Mouse (Mus musculus) heart, embryonic 15.5 days (tissue): ENCODE results near the gene Ap1g2. TPM values are rescaled to one million over a fixed set of nuclear protein-coding genes. Genes with fewer than 3 reads are reported as not detected.

Experiments used
- ATAC-seq: fragments of 200-750 bp; cut with Nextera tagmentation; replicated peaks from 2 replicates; pipeline ENCODE4 v1.8.0; 2017; ENCODE audit warnings: low read depth, moderate TSS enrichment; ENCODE audit not compliant: insufficient number of reproducible peaks, insufficient read depth, low FRiP score
- H3K27ac ChIP-seq: fragments of 300-500 bp; sonication (generic); 2 replicates; pipeline ENCODE4 v1.5.1; 2015; ENCODE audit warnings: mild to moderate bottlenecking, inconsistent platforms
- H3K27me3 ChIP-seq: fragments of 300-500 bp; sonication (generic); 2 replicates; pipeline ENCODE4 v1.6.1; 2015; ENCODE audit warnings: inconsistent platforms
- H3K36me3 ChIP-seq: fragments of 300-500 bp; sonication (generic); 2 replicates; pipeline ENCODE4 v1.6.1; 2015; ENCODE audit warnings: mild to moderate bottlenecking, inconsistent platforms
- H3K4me1 ChIP-seq: fragments of 300-500 bp; sonication (generic); replicated peaks from 2 replicates; pipeline ENCODE4 v1.6.1; 2015; ENCODE audit warnings: inconsistent platforms
- H3K4me2 ChIP-seq: fragments of 300-500 bp; sonication (generic); 2 replicates; pipeline ENCODE4 v1.6.1; 2015; ENCODE audit warnings: inconsistent platforms, mild to moderate bottlenecking, moderate library complexity
- H3K4me3 ChIP-seq: fragments of 300-500 bp; sonication (generic); 2 replicates; pipeline ENCODE4 v1.5.1; 2015; ENCODE audit warnings: mild to moderate bottlenecking, inconsistent platforms
- H3K9ac ChIP-seq: fragments of 300-500 bp; sonication (generic); 2 replicates; pipeline ENCODE4 v1.6.1; 2015; ENCODE audit warnings: mild to moderate bottlenecking, inconsistent platforms
- H3K9me3 ChIP-seq: fragments of 300-500 bp; sonication (generic); replicated peaks from 2 replicates; pipeline ENCODE4 v1.6.1; 2016; ENCODE audit warnings: inconsistent platforms
- WGBS: fragments of 180-500 bp; shearing (Covaris S2); methylation state at CpG from one replicate; pipeline ENCODE4 v1.1.7; 2015; ENCODE audit warnings: mixed read lengths; 5-methylcytosine and 5-hydroxymethylcytosine counted together
- polyA plus RNA-seq: library from polyadenylated mRNA; unstranded; fragments of >200 nt; fragmentation: Nextera tagmentation; extraction: Ambion mirVana; gene quantifications from 2 replicates; pipeline ENCODE4 v1.2.1, GENCODE M21; 2015

Gene Ap1g2
- polyA plus RNA-seq, 1 experiment from 2014 or later: 8.5 TPM

DNA sequence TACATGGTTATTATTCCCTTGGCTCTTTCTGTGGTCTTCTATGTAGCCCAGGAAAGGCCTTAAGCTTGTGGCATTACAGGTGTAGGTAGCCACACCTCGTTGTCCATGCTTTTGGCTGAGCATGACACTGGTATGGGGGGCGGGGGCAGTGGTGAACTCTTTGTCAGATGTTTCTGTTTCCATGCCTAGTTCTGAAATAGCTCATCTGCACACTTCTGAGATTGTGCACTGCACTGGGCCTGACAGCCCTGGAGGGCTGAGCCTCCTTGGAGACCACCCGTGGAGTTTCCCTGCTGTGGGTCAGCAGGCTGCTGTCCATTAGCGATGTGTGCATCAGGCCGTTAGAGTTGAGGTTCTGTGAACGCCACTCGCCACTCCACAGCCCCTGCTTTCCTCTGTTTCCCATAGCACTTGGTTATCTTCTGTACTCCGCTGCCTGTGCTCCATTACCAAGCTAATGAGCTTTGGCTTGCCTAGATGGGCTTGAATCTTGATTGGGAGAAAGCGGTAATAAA lies 9.8 kb downstream of the Ap1g2 start:
- H3K4me1 ChIP-seq: peaks cover 23% of the 10 kb centered on the region
- no peak for ATAC-seq
- no peaks in the 10 kb centered on the region for H3K36me3 ChIP-seq
- H3K9ac ChIP-seq: no peak overlapping the region
- no peaks in the 10 kb centered on the region for H3K9me3 ChIP-seq
- 54% methylated on average over 9 of the region's 9 CpGs for WGBS
- no peaks in the 10 kb centered on the region for H3K27me3 ChIP-seq
- H3K4me3 ChIP-seq: no peak overlapping the region
- H3K27ac ChIP-seq: no peak overlapping the region
- no peak overlapping the region for H3K4me2 ChIP-seq

DNA sequence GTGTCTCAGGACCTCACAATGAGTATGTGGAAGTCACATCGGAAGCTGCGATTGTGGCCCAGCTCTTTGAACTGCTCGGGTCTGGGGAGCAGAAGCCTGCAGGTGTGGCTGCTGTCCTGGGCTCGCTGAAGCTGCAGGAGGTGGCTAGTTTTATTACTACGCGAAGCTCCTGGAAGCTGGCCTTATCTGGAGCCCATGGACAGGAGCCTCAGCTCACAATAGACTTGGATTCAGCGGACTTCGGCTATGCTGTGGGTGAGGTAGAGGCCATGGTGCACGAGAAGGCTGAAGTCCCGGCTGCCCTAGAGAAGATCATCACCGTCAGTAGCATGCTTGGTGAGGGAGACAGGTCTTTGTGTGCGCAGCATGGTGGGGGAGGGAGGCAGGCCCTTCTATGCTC lies 10.7 kb downstream of the Ap1g2 start:
- Histone ChIP-seq H3K36me3 (no peaks in the 10 kb centered on the region), H3K4me3 (peak overlapping the region; percentile 67), H3K9me3 (no peaks in the 10 kb centered on the region), H3K9ac (no peak overlapping the region), H3K4me1 (peaks cover 30% of the 10 kb centered on the region), H3K27me3 (no peaks in the 10 kb centered on the region), H3K27ac (no peak overlapping the region), H3K4me2 (peak overlapping the region; percentile 74)
- 61% methylated on average over 12 of the region's 12 CpGs for WGBS
- no peak for ATAC-seq

DNA sequence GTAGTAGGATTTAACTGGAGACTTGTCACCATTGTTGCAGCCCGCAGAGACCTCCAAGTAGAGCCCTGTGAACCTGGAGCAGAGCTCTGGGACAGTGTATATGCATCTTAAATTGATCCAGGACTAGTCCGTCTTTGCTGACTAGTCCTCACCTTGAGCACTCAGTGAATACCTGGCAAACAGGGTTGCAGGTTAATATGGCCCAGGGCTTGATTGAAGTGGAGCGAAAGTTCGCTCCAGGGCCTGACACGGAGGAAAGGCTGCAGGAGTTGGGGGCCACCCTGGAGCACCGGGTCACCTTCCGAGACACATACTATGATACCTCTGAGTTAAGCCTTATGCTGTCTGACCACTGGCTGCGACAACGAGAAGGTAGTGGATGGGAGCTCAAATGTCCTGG lies 11.1 kb downstream of the Ap1g2 start:
- ATAC-seq: no peak
- Histone ChIP-seq H3K27me3 (no peaks in the 10 kb centered on the region), H3K36me3 (no peaks in the 10 kb centered on the region), H3K9ac (peak overlapping the region; percentile 61), H3K27ac (peak overlapping the region; percentile 67), H3K4me3 (peak overlapping the region; percentile 67), H3K4me2 (peak overlapping the region; percentile 74), H3K9me3 (no peaks in the 10 kb centered on the region), H3K4me1 (peaks cover 30% of the 10 kb centered on the region)
- WGBS: 54% methylated on average over 9 of the region's 9 CpGs

- Histone ChIP-seq H3K36me3 (no peaks in the 10 kb centered on the region), H3K27ac (peak within 1 kb of the TSS; percentile 67), H3K9me3 (no peaks in the 10 kb centered on the region), H3K4me1 (peaks cover 30% of the 10 kb centered on the region), H3K9ac (peak within 1 kb of the TSS; percentile 61), H3K4me3 (peak within 1 kb of the TSS; percentile 67), H3K27me3 (no peaks in the 10 kb centered on the region), H3K4me2 (peak within 1 kb of the TSS; percentile 74)
- WGBS: 2% methylated on average over 30 of the region's 30 CpGs
- ATAC-seq: peak; percentile 61
These were observed 11.6 kb downstream of the Ap1g2 start, which contains the start of gene Thtpa for GRCm38 (mm10) chr14:55094704-55095231. Gene Thtpa, plus strand, starts transcription at chr14:55094784.

GRCm38 (mm10) chr14:55093927-55094326 lies 12.5 kb downstream of the Ap1g2 start:
- Histone ChIP-seq H3K4me1 (peaks cover 38% of the 10 kb centered on the region), H3K36me3 (no peaks in the 10 kb centered on the region), H3K4me3 (no peak overlapping the region), H3K27me3 (no peaks in the 10 kb centered on the region), H3K4me2 (no peak overlapping the region), H3K9me3 (no peaks in the 10 kb centered on the region), H3K27ac (no peak overlapping the region), H3K9ac (no peak overlapping the region)
- ATAC-seq: no peak
- WGBS: 35% methylated on average over 6 of the region's 6 CpGs

- Histone ChIP-seq H3K9ac (peak within 1 kb of the TSS; percentile 56), H3K27ac (peak within 1 kb of the TSS; percentile 54), H3K4me3 (peak within 1 kb of the TSS; percentile 72), H3K4me1 (peaks cover 47% of the 10 kb centered on the region), H3K4me2 (peak within 1 kb of the TSS; percentile 73), H3K27me3 (no peaks in the 10 kb centered on the region), H3K9me3 (no peaks in the 10 kb centered on the region), H3K36me3 (no peaks in the 10 kb centered on the region)
- ATAC-seq: peak; percentile 84
- WGBS: under 1% methylated on average over 34 of the region's 34 CpGs
These were observed 14.3 kb downstream of the Ap1g2 start, which contains the start of gene Zfhx2 for GRCm38 (mm10) chr14:55092011-55092577. Gene Zfhx2, minus strand, starts transcription at chr14:55092324.

DNA sequence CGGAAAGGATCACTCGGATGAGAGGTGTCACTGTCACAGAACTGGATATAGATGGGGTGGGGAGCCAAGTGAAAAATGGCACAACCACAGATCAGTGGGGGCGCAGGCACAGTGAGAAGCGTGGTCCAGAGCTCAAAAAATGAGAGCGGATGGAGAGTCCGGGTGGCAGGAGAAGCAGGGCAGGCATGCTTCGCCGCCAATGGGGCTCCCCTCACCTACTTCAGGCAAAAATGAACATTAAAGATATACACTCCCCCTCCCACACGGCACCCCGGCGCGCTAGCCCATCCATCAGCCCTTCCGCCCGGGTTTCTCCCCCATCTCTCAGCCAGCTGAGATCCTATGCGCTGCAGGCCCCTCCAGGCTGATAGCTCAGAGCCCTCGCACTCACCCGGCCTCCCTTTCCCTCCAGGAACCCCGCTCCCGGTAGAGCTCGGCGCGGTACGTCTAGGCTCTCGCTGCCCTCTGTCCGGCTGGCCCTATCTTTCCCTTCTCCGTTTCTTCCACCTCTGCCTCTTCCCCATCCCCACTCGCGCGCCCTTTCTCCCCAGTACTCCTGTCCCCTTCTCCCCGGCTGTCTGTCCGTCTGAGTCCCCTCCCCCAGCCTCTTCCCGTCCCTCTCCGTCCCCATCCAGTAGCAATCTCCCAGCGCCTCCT lies 15.1 kb downstream of the Ap1g2 start:
- peak overlapping the region; percentile 73 for H3K4me2 ChIP-seq
- H3K4me1 ChIP-seq: peaks cover 43% of the 10 kb centered on the region
- H3K9me3 ChIP-seq: no peaks in the 10 kb centered on the region
- peak overlapping the region; percentile 54 for H3K27ac ChIP-seq
- H3K36me3 ChIP-seq: no peaks in the 10 kb centered on the region
- ATAC-seq: no peak
- H3K4me3 ChIP-seq: peak overlapping the region; percentile 72
- no peaks in the 10 kb centered on the region for H3K27me3 ChIP-seq
- peak overlapping the region; percentile 56 for H3K9ac ChIP-seq
- WGBS: 6% methylated on average over 34 of the region's 34 CpGs

- Histone ChIP-seq H3K9me3 (no peaks in the 10 kb centered on the region), H3K4me2 (peak overlapping the region; percentile 15; the same call in 1 of the 2 replicates), H3K36me3 (no peaks in the 10 kb centered on the region), H3K9ac (no peak overlapping the region), H3K4me1 (peaks cover 36% of the 10 kb centered on the region), H3K27ac (peak overlapping the region; percentile 55), H3K27me3 (no peaks in the 10 kb centered on the region), H3K4me3 (no peak overlapping the region)
- no peak; the same call in 1 of the 2 replicates for ATAC-seq
- 47% methylated on average over 13 of the region's 13 CpGs for WGBS
These were observed 17.0 kb downstream of the Ap1g2 start for GRCm38 (mm10) chr14:55089199-55089947.

DNA sequence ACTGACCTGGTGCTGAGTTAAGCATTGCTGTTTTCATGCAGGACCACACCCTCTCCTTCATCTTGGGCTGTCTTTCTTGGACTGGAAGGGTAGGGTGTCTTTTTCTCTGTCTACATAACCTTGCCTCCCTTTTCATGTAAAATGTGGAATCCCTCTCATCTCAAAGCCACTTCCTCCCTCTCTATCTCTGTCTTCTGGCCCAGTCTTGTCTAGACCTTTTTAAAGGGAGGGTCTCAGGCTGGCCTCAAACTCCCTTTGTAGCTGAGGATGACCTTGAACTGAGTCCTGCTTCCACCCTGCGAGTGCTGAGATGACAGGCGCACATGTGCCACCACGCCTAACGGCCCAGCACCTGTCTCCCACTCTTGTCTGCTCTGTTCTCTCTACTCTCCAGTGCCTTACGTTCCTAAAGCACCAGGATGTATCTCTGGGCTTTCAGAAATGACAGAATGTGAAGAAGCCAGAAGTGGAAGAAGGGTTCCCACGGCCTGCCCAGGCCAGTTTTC lies 20.3 kb downstream of the Ap1g2 start:
- Histone ChIP-seq H3K9ac (no peak overlapping the region), H3K36me3 (no peaks in the 10 kb centered on the region), H3K4me3 (no peak overlapping the region), H3K27ac (no peak overlapping the region), H3K9me3 (no peaks in the 10 kb centered on the region), H3K4me1 (peaks cover 30% of the 10 kb centered on the region), H3K27me3 (no peaks in the 10 kb centered on the region), H3K4me2 (no peak overlapping the region)
- 83% methylated on average over 6 of the region's 6 CpGs for WGBS
- no peak for ATAC-seq

- H3K9ac ChIP-seq: no peak overlapping the region
- H3K4me2 ChIP-seq: no peak overlapping the region
- H3K27ac ChIP-seq: no peak overlapping the region
- no peaks in the 10 kb centered on the region for H3K9me3 ChIP-seq
- WGBS: 59% methylated on average over 9 of the region's 9 CpGs
- ATAC-seq: no peak
- no peaks in the 10 kb centered on the region for H3K27me3 ChIP-seq
- no peaks in the 10 kb centered on the region for H3K36me3 ChIP-seq
- no peak overlapping the region for H3K4me3 ChIP-seq
- peaks cover 26% of the 10 kb centered on the region for H3K4me1 ChIP-seq
These were observed 20.9 kb downstream of the Ap1g2 start for GRCm38 (mm10) chr14:55085324-55086008.
